Mouse (Mus musculus) midbrain, embryonic 10.5 days (tissue): Measurements from ENCODE around the gene Mpped2. TPM values are rescaled to one million over a fixed set of nuclear protein-coding genes. Genes with fewer than 3 reads are reported as not detected.

Source experiments
- DNase-seq: peaks from one replicate; pipeline ENCODE4 v3.0.0-alpha.2; 2017; ENCODE audit warnings: low spot score
- H3K27ac ChIP-seq: fragments of 300-500 bp; sonication (generic); replicated peaks from 2 replicates; pipeline ENCODE4 v1.5.1; 2016; ENCODE audit warnings: mild to moderate bottlenecking
- H3K27me3 ChIP-seq: fragments of 300-500 bp; sonication (generic); 2 replicates; pipeline ENCODE4 v1.6.1; 2016; ENCODE audit warnings: low read depth, mild to moderate bottlenecking; ENCODE audit not compliant: poor library complexity, severe bottlenecking
- H3K36me3 ChIP-seq: fragments of 300-500 bp; sonication (generic); 2 replicates; pipeline ENCODE4 v1.6.1; 2016; ENCODE audit warnings: mild to moderate bottlenecking, moderate library complexity
- H3K4me1 ChIP-seq: fragments of 300-500 bp; sonication (generic); 2 replicates; pipeline ENCODE4 v1.6.1; 2016
- H3K4me3 ChIP-seq: fragments of 300-500 bp; sonication (generic); 2 replicates; pipeline ENCODE4 v1.5.1; 2016; ENCODE audit warnings: mild to moderate bottlenecking, moderate library complexity
- H3K9me3 ChIP-seq: fragments of 300-500 bp; sonication (generic); replicated peaks from 2 replicates; pipeline ENCODE4 v1.6.1; 2016; ENCODE audit warnings: mild to moderate bottlenecking
- WGBS: fragments of 180-500 bp; shearing (Covaris S2); methylation state at CpG from one replicate; pipeline ENCODE4 v1.1.7; 2016; 5-methylcytosine and 5-hydroxymethylcytosine counted together
- polyA plus RNA-seq: library from polyadenylated mRNA; unstranded; fragments of >200 nt; fragmentation: Nextera tagmentation; extraction: Ambion mirVana; gene quantifications from 2 replicates; pipeline ENCODE4 v1.2.1, GENCODE M21; 2016

Gene Mpped2
- polyA plus RNA-seq, 1 experiment from 2014 or later, result 29.8 TPM

GRCm38 (mm10) chr2:106855623-106856350, 162.7 kb downstream of the Mpped2 start:
- 40% methylated on average over 12 of the region's 12 CpGs for WGBS
- H3K27ac ChIP-seq, result peak overlapping the region; percentile 82
- no peaks in the 10 kb centered on the region for H3K36me3 ChIP-seq
- no peak overlapping the region for H3K4me3 ChIP-seq
- peak; percentile 43 for DNase-seq
- peaks cover 8% of the 10 kb centered on the region; the same call in 1 of the 2 replicates for H3K27me3 ChIP-seq
- H3K9me3 ChIP-seq, result no peaks in the 10 kb centered on the region
- H3K4me1 ChIP-seq, result peaks cover 48% of the 10 kb centered on the region

GRCm38 (mm10) chr2:106856361-106856961, 163.4 kb downstream of the Mpped2 start:
- peak; percentile 50 for DNase-seq
- H3K36me3 ChIP-seq, result no peaks in the 10 kb centered on the region
- WGBS, result 34% methylated on average over 9 of the region's 9 CpGs
- peaks cover 55% of the 10 kb centered on the region for H3K4me1 ChIP-seq
- peak overlapping the region; percentile 82 for H3K27ac ChIP-seq
- H3K27me3 ChIP-seq, result peaks cover 6% of the 10 kb centered on the region; the same call in 1 of the 2 replicates
- no peaks in the 10 kb centered on the region for H3K9me3 ChIP-seq
- no peak overlapping the region for H3K4me3 ChIP-seq

- Histone ChIP-seq H3K27me3 (peaks cover 4% of the 10 kb centered on the region; the same call in 1 of the 2 replicates), H3K36me3 (no peaks in the 10 kb centered on the region), H3K27ac (peak overlapping the region; percentile 82), H3K4me1 (peaks cover 56% of the 10 kb centered on the region), H3K9me3 (no peaks in the 10 kb centered on the region), H3K4me3 (no peak overlapping the region)
- DNase-seq, result no peak
- 93% methylated on average over 4 of the region's 4 CpGs for WGBS
Measured at GRCm38 (mm10) chr2:106857258-106857657, 164.2 kb downstream of the Mpped2 start.

GRCm38 (mm10) chr2:106857711-106858110, 164.6 kb downstream of the Mpped2 start:
- H3K4me1 ChIP-seq, result peaks cover 56% of the 10 kb centered on the region
- no peaks in the 10 kb centered on the region for H3K36me3 ChIP-seq
- DNase-seq, result no peak
- no peaks in the 10 kb centered on the region for H3K9me3 ChIP-seq
- H3K27ac ChIP-seq, result no peak overlapping the region
- H3K27me3 ChIP-seq, result peaks cover 4% of the 10 kb centered on the region; the same call in 1 of the 2 replicates
- no peak overlapping the region for H3K4me3 ChIP-seq
- 87% methylated on average over 4 of the region's 4 CpGs for WGBS

- Histone ChIP-seq H3K27ac (peak overlapping the region; percentile 57), H3K9me3 (no peaks in the 10 kb centered on the region), H3K4me1 (peaks cover 41% of the 10 kb centered on the region), H3K36me3 (no peaks in the 10 kb centered on the region), H3K4me3 (no peak overlapping the region), H3K27me3 (peaks cover 4% of the 10 kb centered on the region; the same call in 1 of the 2 replicates)
- 72% methylated on average over 21 of the region's 21 CpGs for WGBS
- no peak for DNase-seq
Measured at GRCm38 (mm10) chr2:106860856-106861679, 168.0 kb downstream of the Mpped2 start.

GRCm38 (mm10) chr2:106863050-106863653, 170.1 kb downstream of the Mpped2 start:
- Histone ChIP-seq H3K9me3 (no peaks in the 10 kb centered on the region), H3K4me3 (no peak overlapping the region), H3K36me3 (no peaks in the 10 kb centered on the region), H3K27me3 (no peaks in the 10 kb centered on the region; the same call in 1 of the 2 replicates), H3K4me1 (peaks cover 29% of the 10 kb centered on the region), H3K27ac (no peak overlapping the region)
- 80% methylated on average over 11 of the region's 11 CpGs for WGBS
- DNase-seq, result no peak

- no peak overlapping the region for H3K4me3 ChIP-seq
- DNase-seq, result no peak
- H3K27ac ChIP-seq, result no peak overlapping the region
- H3K36me3 ChIP-seq, result peaks cover 6% of the 10 kb centered on the region; the same call in 1 of the 2 replicates
- peaks cover 28% of the 10 kb centered on the region for H3K4me1 ChIP-seq
- no peaks in the 10 kb centered on the region for H3K9me3 ChIP-seq
- no peaks in the 10 kb centered on the region; the same call in 1 of the 2 replicates for H3K27me3 ChIP-seq
- 80% methylated on average over 7 of the region's 7 CpGs for WGBS
Measured at GRCm38 (mm10) chr2:106865148-106865786, 172.2 kb downstream of the Mpped2 start.

- Histone ChIP-seq H3K27ac (no peak overlapping the region), H3K4me3 (no peak overlapping the region), H3K4me1 (peaks cover 18% of the 10 kb centered on the region), H3K27me3 (no peaks in the 10 kb centered on the region; the same call in 1 of the 2 replicates), H3K9me3 (no peaks in the 10 kb centered on the region), H3K36me3 (peaks cover 7% of the 10 kb centered on the region; the same call in 1 of the 2 replicates)
- 59% methylated on average over 5 of the region's 5 CpGs for WGBS
- no peak for DNase-seq
Measured at GRCm38 (mm10) chr2:106866303-106866702, 173.2 kb downstream of the Mpped2 start.

GRCm38 (mm10) chr2:106870886-106871285, 177.8 kb downstream of the Mpped2 start:
- Histone ChIP-seq H3K4me3 (no peak overlapping the region), H3K27me3 (no peaks in the 10 kb centered on the region), H3K9me3 (no peaks in the 10 kb centered on the region), H3K36me3 (peaks cover 7% of the 10 kb centered on the region; the same call in 1 of the 2 replicates), H3K27ac (no peak overlapping the region), H3K4me1 (peaks cover 5% of the 10 kb centered on the region)
- DNase-seq, result no peak
- 84% methylated on average over 2 of the region's 2 CpGs for WGBS

GRCm38 (mm10) chr2:106873166-106873565, 180.1 kb downstream of the Mpped2 start:
- no peaks in the 10 kb centered on the region for H3K4me1 ChIP-seq
- H3K27ac ChIP-seq, result no peak overlapping the region
- no peaks in the 10 kb centered on the region for H3K9me3 ChIP-seq
- no peak for DNase-seq
- peaks cover 7% of the 10 kb centered on the region; the same call in 1 of the 2 replicates for H3K36me3 ChIP-seq
- H3K4me3 ChIP-seq, result no peak overlapping the region
- 92% methylated on average over 9 of the region's 9 CpGs for WGBS
- H3K27me3 ChIP-seq, result no peaks in the 10 kb centered on the region

- 86% methylated on average over 8 of the region's 8 CpGs for WGBS
- no peak for DNase-seq
- H3K27me3 ChIP-seq, result no peaks in the 10 kb centered on the region
Measured at GRCm38 (mm10) chr2:106883390-106883789, 190.3 kb downstream of the Mpped2 start.

GRCm38 (mm10) chr2:106888174-106888573, 195.1 kb downstream of the Mpped2 start:
- Histone ChIP-seq H3K27ac (no peak overlapping the region), H3K4me1 (peaks cover 5% of the 10 kb centered on the region; the same call in 1 of the 2 replicates), H3K4me3 (no peak overlapping the region), H3K27me3 (0 out of 2 replicates have a peak, but pooled peaks cover 4% of the 10 kb centered on the region), H3K36me3 (no peaks in the 10 kb centered on the region), H3K9me3 (no peaks in the 10 kb centered on the region)
- DNase-seq, result no peak
- 96% methylated on average over 5 of the region's 5 CpGs for WGBS

More at GRCm38 (mm10) chr2:106883390-106883789, 190.3 kb downstream of the Mpped2 start:
- Histone ChIP-seq H3K36me3 (no peaks in the 10 kb centered on the region), H3K4me1 (no peaks in the 10 kb centered on the region), H3K27ac (no peak overlapping the region), H3K9me3 (no peaks in the 10 kb centered on the region), H3K4me3 (no peak overlapping the region)
